Mouse (Mus musculus) liver (tissue): ENCODE measurements around the gene Usp36.
"Not testable (repeated sequence)": the region's sequence is repeated elsewhere in the genome, so short reads cannot be mapped to it uniquely, and the experiment has no call there.

Experiments used
- DNase-seq: peaks from one replicate; pipeline ENCODE4 v3.0.0-alpha.2; 2020; ENCODE audit warnings: mixed read lengths

Usp36 gene

DNA sequence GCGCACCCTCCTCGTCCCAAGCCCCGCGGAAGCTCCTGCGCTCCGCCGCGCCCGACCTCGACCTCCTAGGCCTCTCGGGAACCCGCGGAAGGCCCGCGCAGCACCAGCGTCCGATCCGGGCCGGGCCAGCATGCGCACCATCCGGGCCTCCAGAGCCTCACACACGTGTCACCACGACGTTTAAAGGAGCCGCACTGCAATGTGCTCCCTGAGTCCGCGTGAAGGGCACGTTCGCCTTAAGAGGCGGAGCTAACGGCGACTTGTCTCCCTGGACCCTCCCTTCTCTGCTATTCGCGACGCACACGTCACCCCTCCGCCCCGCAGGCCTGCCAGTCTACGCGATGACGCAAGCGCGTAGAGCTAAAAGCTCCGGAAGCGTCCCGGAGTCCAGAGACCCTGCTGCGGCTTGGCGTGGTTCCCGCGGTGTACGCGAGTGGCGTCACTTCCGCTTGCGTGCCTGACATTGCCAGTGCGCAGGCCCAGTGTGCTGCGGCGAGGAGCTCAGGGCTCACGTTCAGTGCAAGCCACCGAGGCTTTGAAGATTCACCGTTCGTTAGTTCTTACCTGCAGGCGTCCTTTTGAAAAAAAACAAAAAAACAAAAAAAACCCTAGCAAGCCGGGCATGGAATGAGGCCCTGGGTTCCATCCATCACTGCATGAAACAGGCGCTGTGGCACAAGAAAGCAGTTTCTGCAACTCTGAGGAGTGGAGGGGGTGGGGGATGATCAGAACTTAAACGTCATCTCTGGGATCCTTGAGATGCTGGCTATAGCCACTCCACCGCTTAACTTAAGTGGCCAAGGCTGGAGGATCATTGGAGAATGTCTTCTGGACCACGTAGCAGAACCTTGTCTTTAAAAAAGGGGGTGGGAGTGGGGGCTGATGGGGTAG lies at the start of gene Usp36:
Gene Usp36 (minus strand): TSS at position 246 of the 891 bp plus-strand sequence.
- peak; percentile 98 for DNase-seq

- DNase-seq, result no peak
Measured at GRCm38 (mm10) chr11:118337491-118338168, 47.6 kb upstream of the Usp36 start.

DNA sequence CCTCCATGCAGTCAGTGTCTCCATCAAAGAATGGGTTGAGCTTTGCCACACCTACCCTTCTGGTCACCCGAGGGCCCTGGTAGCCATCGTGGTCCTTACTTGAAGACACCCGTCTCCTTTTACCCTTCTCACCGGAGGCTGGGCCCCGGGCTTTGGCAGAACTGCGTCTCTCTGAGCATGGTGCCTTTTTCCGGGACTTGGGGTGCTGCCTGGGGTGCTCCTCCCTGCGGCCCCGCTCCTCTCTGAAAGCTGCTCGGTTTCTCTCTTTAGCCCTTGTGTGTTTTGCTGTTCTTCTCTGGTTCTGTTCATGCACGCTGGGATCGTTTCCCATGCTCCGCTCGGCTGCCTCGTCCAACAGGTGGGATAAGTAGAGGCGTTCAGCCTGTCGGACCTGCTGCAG lies 43.4 kb upstream of the Usp36 start:
- DNase-seq, result no peak

- no peak for DNase-seq
Measured at GRCm38 (mm10) chr11:118332376-118332775, 42.3 kb upstream of the Usp36 start.

- no peak for DNase-seq
Measured at GRCm38 (mm10) chr11:118330777-118331176, 40.7 kb upstream of the Usp36 start.

- DNase-seq, result no peak
Measured at GRCm38 (mm10) chr11:118330361-118330760, 40.3 kb upstream of the Usp36 start.

GRCm38 (mm10) chr11:118328947-118329346 lies 38.9 kb upstream of the Usp36 start:
- DNase-seq, result no peak

- no peak for DNase-seq
Measured at GRCm38 (mm10) chr11:118328511-118328910, 38.5 kb upstream of the Usp36 start.

DNA sequence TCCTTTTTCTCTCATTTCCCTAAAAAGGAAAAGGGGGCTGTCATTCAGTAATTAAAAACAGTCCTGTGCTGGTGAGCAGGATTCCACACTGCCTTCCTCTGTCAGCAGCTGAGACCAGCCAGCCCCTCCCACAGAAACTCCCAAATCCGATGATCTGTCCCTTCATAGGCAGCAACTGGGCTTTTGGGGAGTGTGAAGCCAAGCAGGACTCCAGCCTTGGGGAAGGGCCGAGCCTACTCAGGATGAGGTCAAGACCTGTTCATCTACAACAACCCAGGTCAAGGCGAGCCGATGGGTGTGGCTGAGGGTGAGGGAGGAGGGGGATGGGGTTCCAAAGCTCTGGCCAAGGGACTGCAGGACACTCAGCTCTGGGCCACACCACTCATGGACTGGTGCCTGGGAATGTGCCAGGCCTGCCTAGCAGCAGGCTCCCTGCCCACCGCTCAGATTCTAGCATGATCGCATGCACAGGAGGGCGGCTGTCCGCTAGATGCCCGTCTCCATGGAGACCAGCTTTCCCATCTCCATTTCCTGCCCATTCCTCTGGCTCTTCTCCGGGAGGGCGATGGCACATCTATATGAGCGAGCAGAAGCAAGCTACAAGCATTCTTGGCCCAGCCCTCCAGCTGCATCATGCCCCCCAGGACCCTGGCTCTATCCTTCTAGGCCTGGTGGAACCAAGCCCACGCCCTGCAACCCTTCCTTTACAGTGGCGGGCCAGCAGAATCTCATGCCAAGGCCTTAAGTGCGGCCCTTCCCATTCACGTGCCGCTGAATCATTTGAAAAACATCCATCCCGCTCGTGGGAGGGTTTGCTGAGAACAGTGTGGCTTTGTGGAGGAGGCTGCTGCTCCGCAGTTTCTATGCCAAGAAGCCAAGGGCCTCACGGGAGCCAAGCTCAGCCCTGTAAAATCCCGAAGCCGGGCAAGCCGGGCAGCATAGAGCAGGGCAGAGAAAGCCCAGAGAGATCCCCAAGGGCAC lies 37.2 kb upstream of the Usp36 start:
- no peak for DNase-seq

GRCm38 (mm10) chr11:118326491-118326890 lies 36.4 kb upstream of the Usp36 start:
- DNase-seq, result no peak

DNA sequence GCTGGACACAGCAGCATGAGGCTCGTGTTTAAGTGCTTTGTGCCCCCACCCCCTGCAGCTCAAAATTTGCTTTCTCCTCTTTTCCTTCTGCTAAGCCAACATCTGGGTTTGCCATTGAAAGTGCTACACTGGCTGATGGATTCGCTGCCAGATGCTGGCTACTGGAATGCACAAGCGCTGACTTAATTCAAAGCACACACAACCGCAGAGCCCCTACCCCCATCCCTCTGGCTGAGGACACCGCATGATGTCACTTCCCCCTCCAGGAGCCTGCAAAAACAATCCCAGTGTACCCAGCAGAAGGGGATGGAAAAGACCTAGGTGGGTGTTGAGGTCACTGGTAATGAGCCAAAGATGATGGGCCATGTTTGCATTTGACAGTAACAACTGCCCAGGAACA lies 34.5 kb upstream of the Usp36 start:
- no peak for DNase-seq

DNA sequence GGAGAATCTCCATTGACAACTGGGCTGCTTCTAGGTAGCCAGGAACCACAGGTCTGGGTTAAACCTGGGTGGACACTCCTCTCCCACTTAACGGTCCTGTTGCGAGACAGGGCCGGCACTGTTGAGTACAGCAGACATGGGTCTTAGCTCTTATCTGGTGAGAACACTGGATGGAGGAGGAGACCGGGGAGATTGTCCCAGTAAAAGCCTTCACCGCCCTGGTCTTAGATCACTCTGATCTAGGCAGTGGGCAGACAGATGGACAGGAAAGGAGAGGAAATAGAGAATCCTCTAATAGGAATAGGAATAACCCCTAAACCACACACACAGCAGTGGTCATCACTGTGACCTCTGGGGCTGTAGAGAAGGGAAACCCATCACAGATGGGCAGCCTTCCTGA lies 33.9 kb upstream of the Usp36 start:
- no peak for DNase-seq

GRCm38 (mm10) chr11:118322647-118323046 lies 32.6 kb upstream of the Usp36 start:
- DNase-seq, result no peak

DNA sequence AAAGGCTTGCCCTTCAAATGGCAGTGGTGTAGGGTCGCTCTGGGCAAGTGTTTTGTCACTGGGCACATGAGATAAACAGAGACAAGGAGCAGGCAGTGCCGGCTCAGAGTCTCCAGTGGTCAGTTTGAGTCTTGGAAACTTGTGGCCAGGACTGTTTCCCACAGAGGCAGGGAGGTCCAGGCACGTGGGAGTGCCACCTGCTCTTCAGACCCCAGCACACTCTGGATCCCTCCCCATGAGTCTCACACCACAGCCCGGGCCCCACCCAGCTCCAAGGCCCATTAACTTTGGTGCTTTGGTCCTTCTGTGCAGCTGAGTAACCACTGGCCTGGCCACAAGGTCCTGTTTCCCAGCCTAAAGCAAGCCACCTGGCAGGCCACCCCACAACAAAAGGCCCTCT lies 31.9 kb upstream of the Usp36 start:
- no peak for DNase-seq

DNA sequence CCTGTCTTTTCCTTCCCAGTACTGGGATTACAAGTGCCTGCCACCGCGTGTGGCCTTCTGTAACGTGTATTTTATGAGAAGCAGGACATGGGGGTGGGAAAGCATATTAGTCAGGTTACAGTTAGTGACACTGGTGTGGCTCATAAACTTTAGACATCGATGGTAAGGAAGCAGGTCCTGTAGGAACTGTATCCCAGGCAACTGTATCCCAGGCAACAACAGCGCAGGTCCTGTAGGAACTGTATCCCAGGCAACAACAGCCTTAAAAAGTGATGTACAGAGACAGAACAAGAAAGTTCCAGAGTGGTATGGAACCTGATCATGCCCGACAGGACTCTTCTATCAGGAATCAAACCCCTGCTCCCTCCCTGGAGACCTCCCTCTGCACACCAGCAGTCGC lies 31.5 kb upstream of the Usp36 start:
- no peak for DNase-seq

GRCm38 (mm10) chr11:118318678-118319077 lies 28.6 kb upstream of the Usp36 start:
- peak; percentile 24 for DNase-seq

DNA sequence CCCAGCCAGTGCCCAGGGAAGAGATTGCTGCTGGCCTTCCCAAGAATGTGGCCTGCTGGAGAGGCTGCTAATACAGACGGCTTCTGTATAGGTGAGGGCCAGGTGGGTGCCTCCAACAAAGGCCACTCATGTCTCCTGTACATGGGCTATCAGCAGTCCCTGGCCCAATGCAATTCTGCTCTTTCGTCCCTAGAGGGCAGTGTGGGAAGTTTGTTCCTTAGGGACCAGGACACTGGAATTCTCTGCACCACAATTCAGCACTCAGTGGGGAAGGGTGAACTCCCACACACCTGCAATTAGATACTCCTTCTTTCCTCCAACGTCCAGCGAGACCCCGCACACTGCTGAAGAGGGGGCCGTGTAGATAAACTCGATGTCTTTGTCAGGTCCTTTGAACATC lies 27.1 kb upstream of the Usp36 start:
- peak; percentile 13 for DNase-seq

DNA sequence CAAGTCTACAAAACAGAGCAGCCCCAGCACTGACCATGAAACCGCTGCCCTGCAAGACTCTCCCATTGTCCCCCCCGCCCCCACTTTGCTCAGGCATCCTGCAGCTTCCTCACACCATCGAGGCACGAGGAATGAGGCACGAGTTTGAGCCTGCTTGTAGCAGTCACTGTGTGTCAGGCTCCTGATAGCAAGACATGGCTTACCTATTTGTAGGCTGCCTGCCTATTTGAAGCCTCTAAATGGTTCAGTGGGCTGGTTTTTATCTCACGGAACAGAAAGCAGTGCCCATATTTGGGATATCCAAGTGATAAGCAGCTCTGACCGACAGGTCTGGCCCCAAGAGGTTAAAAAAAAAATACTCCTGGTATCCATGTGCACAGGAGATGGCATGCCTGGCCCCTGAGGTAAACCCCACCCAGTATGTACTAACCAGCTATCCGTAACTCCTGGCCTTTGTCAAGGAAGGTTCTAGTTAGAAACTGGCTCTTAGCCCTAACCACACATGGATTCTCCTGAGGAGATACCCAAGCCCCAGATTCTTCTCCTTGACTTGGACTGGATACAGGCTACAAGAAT lies 26.3 kb upstream of the Usp36 start:
- DNase-seq, result no peak

DNA sequence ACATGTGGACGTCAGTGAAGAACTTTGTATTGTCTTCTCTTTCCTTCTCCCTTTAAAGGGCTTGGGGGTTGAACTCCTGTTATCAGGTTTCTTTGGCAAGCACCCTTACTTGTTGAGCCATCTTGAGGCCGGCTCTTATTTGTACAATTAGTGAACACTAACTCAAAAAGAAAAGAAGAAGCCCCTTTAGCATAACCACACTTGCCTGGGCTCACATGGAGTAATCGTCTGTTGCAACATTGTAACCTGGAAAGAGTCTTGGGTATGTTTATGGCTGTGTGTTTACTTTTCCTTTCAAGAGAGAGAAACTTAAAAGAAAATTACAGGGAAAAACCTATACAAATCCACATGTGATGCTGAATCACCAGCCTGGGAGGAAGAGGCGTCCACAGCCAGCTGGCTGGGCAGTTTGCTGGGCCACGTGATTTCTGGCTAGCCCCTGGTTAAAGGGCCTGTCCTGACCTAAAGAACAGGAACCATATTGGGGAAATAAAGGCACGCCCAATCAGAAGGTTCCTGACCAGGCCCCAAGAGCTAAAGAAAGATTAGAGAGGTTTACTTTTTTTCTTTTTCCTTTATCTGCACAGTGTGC lies 22.2 kb upstream of the Usp36 start:
- DNase-seq, result no peak

- DNase-seq, result not testable (repeated sequence)
Measured at GRCm38 (mm10) chr11:118307962-118308361, 17.9 kb upstream of the Usp36 start.

GRCm38 (mm10) chr11:118303959-118304358 lies 13.9 kb upstream of the Usp36 start:
- not testable (repeated sequence) for DNase-seq

- peak; percentile 61 for DNase-seq
Measured at GRCm38 (mm10) chr11:118298810-118299209, 8.8 kb upstream of the Usp36 start.
